Mouse (Mus musculus) urinary bladder, postnatal 10 days (tissue): ENCODE measurements around the gene Flrt2.
"Not testable (repeated sequence)": the region's sequence is repeated elsewhere in the genome, so short reads cannot be mapped to it uniquely, and the experiment has no call there.

Experiments
- DNase-seq: peaks from one replicate; pipeline ENCODE4 v3.0.0; 2022; ENCODE audit warnings: low spot score

Flrt2 gene

GRCm38 (mm10) chr12:95691961-95692767, at the start of gene Flrt2:
TSS of gene Flrt2 (plus strand) at chr12:95692226.
- no peak for DNase-seq

GRCm38 (mm10) chr12:95642226-95642625, 49.8 kb upstream of the Flrt2 start:
- no peak for DNase-seq

DNA sequence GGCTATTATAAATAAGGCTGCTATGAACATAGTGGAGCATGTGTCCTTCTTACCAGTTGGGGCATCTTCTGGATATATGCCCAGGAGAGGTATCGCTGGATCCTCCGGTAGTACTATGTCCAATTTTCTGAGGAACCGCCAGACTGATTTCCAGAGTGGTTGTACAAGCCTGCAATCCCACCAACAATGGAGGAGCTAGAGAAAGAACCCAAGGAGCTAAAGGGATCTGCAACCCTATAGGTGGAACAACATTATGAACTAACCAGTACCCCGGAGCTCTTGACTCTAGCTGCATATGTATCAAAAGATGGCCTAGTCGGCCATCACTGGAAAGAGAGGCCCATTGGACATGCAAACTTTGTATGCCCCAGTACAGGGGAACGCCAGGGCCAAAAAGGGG, 44.8 kb upstream of the Flrt2 start:
- DNase-seq = not testable (repeated sequence)

GRCm38 (mm10) chr12:95652172-95653156, 39.6 kb upstream of the Flrt2 start:
- DNase-seq = no peak

GRCm38 (mm10) chr12:95656594-95656993, 35.4 kb upstream of the Flrt2 start:
- no peak for DNase-seq

- no peak for DNase-seq
Observed at GRCm38 (mm10) chr12:95667296-95667695, 24.7 kb upstream of the Flrt2 start.

DNA sequence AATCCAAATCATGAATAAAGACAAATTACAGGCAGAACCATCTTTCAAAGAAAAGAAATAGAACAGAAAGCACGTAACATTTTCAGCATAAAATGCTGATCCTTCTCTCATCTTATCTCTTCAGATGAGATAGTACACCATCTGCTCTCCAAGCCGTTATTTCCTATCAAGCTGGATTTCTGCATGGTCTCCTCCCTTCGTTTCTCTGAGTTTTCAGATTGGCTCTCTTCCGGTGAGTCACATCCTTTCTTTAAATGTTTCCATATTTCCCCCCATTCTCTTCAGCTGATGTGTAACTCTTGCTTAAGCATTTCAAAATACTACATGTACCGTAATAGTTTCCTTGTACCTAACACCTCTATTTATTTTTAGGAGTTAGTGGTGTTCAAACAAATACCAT, 16.3 kb upstream of the Flrt2 start:
- no peak for DNase-seq

DNA sequence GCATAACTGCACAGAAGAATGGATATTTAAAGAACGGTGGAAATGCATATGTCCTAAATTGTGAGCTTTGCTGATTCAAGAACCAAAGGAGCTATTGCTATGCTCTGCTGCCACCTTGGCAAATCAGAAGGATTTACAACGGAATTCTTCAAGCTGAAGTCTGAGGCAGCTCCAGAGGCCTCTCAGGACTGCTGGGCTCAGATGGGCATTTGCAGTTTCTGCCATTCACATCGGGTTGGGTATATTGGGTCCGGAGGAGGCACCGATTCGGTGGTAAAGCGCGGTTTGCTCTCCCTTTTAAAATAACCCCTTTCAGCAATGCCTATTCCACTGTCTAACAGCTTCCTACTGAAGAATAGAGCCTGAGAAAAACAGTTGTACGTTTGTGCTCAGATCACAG, 1.2 kb upstream of the Flrt2 start:
- DNase-seq = no peak

DNA sequence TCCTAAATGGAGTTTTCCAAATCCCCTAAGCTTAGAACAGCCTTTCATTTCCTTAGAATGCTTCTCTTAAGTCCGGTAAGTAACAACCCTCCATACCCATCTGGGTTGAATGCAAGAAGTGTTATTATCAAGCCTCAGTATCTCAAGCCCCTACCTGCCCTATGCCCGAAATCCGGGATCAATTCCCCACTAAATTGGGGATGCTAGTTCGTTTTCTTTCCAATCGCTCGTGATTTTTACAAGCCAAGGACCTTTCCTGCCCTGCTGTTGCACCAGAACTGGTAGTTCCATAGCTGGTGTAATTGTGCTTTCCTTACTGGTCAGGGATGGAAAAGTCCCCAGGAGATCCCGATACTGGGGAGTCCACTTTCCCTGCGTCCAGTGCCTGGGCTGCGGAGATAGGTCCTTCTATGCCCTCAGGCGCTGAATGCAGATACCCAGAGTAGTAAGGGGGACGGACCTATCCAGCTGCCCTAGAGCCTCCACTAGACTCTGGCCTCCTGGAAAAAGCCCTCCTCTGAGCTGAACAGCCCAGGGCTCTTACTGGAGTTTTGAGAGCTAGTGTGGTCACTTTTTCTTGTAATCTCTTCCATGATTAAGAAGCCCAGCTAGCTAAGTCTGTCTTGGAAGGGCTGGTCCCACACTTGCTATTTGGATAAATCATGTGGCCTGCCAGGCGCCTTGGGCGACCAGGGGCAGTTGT, 1.1 kb downstream of the Flrt2 start:
- no peak for DNase-seq

GRCm38 (mm10) chr12:95693651-95694471, 1.8 kb downstream of the Flrt2 start:
- no peak for DNase-seq

DNA sequence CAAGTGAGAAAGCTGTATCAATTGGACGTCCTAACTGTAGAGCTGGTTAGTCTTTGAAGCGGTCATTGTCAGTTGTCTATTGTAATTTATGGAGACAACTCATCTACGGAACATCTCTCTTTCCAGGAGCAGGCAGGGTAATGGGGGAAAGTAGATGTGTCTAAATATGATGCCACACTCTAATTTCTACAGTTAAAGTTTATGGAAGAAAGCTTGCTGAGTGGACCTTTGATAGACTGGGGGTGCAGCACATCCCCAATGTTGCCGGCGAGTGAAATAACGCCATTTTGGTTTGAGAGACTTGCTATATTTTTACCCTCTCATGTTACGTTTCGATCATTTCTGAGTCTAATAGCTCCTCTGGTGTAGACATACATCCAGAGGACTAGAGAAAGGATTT, 2.5 kb downstream of the Flrt2 start:
- DNase-seq = no peak

- no peak for DNase-seq
Observed at GRCm38 (mm10) chr12:95694991-95695833, 3.2 kb downstream of the Flrt2 start.

DNA sequence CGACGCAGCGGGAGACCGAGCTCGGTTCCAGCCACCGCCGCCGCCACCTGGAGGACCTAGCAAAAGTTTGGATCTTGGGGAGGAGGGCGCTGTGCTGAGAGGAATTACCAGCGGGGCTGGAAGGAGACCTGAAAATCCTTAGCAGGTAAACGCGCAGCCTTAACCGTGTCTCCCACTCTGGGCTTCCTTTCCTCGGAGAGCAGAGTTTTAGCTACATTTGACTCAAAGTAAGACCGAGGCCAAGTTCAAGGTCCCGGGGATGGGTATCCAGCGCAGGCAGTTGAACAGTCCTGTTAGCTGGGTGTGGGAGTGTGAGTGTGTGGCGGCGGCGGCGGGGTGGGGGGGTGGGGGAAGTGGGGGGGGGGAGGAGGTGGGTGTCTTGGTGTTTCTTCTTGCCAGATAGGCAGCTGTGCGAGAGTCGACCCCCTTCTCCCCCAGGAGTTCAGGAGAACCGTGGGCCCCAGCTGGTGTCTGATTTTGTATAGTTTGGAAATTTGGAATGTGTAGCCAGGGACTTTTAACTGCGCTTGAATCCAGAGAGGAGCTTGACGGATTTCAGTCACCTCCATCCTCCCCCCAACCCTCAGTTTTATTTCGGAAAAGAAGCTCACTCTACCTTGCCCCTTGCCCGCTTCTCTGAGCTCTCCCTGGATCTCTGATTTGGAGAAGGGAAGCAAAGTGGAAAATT, 4.0 kb downstream of the Flrt2 start:
- DNase-seq = no peak

DNA sequence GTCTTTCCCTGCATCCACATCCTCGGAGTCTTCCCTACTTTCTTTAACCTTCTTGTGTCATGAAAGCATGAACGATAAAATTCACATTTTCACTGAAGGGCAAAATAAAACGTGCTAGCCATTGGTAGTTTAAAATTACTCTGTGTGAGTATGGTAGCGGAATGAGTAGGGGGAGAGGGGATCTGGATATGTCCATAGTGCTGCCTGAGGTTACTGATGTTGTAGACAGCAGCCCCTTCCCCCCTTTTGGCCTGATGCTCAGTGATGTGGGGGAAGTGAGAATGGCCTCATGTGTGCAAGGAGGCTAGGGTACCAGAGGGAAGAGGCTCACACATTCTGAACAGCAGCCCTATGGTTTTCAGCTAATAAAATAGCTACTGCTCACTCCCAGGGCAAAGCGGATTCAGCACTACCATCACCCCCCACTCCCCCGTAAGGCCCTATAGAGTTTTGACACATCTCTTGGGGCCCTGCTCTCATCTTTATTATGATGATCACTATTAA, 4.5 kb downstream of the Flrt2 start:
- DNase-seq = no peak

DNA sequence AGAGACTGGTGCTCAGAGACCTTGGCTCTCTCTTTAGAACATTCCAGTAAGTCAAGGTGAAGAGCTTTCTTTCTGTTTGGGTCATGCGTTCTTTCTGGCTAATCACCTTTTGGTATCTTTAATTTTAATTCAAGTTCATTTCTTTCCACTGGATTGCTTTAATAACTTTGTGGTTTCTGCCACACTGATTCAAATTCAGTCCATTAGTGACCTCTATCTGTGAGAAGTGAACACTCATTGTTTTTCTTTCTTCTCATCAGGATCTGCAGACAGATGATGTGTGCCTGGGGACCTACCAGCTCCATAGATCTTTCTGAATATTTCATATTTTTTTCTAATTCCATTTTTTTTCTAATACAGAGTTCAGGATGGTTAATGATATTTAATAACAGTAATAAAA, 6.5 kb downstream of the Flrt2 start:
- no peak for DNase-seq

DNA sequence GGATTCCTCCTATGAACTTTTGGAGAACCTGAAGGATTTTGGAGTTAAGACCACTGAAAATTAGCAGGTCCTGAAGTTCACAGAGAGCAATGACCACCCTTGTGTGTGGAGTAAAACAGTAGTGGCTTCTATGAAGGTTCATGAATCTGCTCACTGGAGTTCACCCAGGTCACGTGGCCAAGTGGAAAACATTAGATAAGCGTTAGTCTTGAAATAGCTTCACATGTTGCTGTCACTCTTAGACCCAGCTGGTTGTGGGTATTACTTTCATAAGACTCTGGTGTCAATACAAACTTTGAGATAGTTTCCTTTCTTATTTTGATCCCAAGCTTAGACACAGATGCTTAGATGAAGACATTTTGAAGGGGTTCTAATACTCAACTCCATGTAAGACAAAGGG, 8.7 kb downstream of the Flrt2 start:
- no peak for DNase-seq

- DNase-seq = no peak
Observed at GRCm38 (mm10) chr12:95701580-95701979, 9.6 kb downstream of the Flrt2 start.

GRCm38 (mm10) chr12:95705006-95705405, 13.0 kb downstream of the Flrt2 start:
- no peak for DNase-seq

- DNase-seq = no peak
Observed at GRCm38 (mm10) chr12:95723265-95723664, 31.2 kb downstream of the Flrt2 start.

GRCm38 (mm10) chr12:95734075-95734474, 42.0 kb downstream of the Flrt2 start:
- no peak for DNase-seq
